Mouse (Mus musculus) intestine, postnatal 0 days (tissue): ENCODE data around the gene C130050O18Rik. TPM values are rescaled to one million over a fixed set of nuclear protein-coding genes. Genes with fewer than 3 reads are reported as not detected.

ENCODE experiments used
- ATAC-seq: fragments of 200-750 bp; cut with Nextera tagmentation; 2 replicates; pipeline ENCODE4 v1.8.0; 2017; ENCODE audit warnings: mild to moderate bottlenecking, moderate TSS enrichment, moderate library complexity
- H3K27ac ChIP-seq: fragments of 300-500 bp; sonication (generic); 2 replicates; pipeline ENCODE4 v1.5.1; 2014; ENCODE audit warnings: mild to moderate bottlenecking, low read depth, low read length, moderate library complexity
- H3K27me3 ChIP-seq: fragments of 300-500 bp; sonication (generic); replicated peaks from 2 replicates; pipeline ENCODE4 v1.6.1; 2014; ENCODE audit warnings: low read length, mixed read lengths; ENCODE audit not compliant: control insufficient read depth, insufficient read depth
- H3K36me3 ChIP-seq: fragments of 300-500 bp; sonication (generic); 2 replicates; pipeline ENCODE4 v1.6.1; 2014; ENCODE audit warnings: mild to moderate bottlenecking, moderate library complexity; ENCODE audit not compliant: control insufficient read depth, insufficient read depth
- H3K4me1 ChIP-seq: fragments of 300-500 bp; sonication (generic); replicated peaks from 2 replicates; pipeline ENCODE4 v1.6.1; 2014; ENCODE audit warnings: antibody characterized with exemption, low read length, mixed read lengths; ENCODE audit not compliant: control insufficient read depth, insufficient read depth
- H3K4me2 ChIP-seq: fragments of 300-500 bp; sonication (generic); replicated peaks from 2 replicates; pipeline ENCODE4 v1.6.1; 2014; ENCODE audit warnings: low read depth, mild to moderate bottlenecking, moderate library complexity
- H3K4me3 ChIP-seq: fragments of 300-500 bp; sonication (generic); 2 replicates; pipeline ENCODE4 v1.5.1; 2014; ENCODE audit warnings: low read depth, low read length
- H3K9ac ChIP-seq: fragments of 300-500 bp; sonication (generic); 2 replicates; pipeline ENCODE4 v1.6.1; 2014; ENCODE audit warnings: mild to moderate bottlenecking, low read depth, low read length
- H3K9me3 ChIP-seq: fragments of 300-500 bp; sonication (generic); 2 replicates; pipeline ENCODE4 v1.6.1; 2016; ENCODE audit warnings: mixed run types; ENCODE audit not compliant: control insufficient read depth
- CTCF ChIP-seq: sonication (generic); IDR thresholded peaks from 2 replicates; pipeline ENCODE4 v1.5.1; 2016; ENCODE audit warnings: low read depth, mild to moderate bottlenecking, control low read depth, antibody characterized with exemption, moderate library complexity
- WGBS: fragments of 180-500 bp; shearing (Covaris S2); extraction: QIAGEN DNeasy Blood & Tissue Kit; methylation state at CpG from one replicate; pipeline ENCODE4 v1.1.7; 2014; 5-methylcytosine and 5-hydroxymethylcytosine counted together
- polyA plus RNA-seq: library from polyadenylated mRNA; unstranded; fragments of >200 nt; fragmentation: Nextera tagmentation; extraction: Ambion mirVana; gene quantifications from 2 replicates; pipeline ENCODE4 v1.2.1, GENCODE M21; 2015

C130050O18Rik gene
- polyA plus RNA-seq, 1 experiment from 2014 or later = 0.76 TPM

DNA sequence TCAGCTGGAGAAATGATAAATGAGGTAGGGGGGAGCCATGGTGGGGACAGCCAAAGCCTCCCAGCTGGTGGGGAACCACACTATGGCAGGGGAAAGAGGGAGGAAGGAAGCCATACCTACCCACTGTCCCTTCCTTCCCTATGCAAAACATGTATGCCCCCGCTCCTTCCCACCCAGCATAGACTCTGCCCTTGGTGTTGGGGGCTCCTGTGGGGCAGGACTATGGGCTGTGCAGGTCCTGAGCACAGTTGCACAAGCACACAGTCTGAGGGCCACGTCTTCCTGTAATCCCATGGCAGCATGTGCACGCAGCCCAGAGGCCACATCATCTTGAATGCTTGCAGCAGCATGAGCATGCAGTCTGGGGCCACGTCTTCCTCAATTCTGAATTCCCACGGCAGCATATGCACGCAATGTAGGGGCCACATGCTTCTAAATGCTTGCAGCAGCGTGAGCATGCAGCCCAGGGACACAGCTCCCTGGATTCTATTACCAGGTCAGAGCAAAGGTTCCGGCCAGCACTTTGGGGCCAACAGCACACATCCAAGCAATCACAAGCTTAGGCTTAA is 1.3 kb upstream of the C130050O18Rik start:
- no peaks in the 10 kb centered on the region for H3K4me1 ChIP-seq
- H3K4me3 ChIP-seq = no peak overlapping the region
- no peak for ATAC-seq
- WGBS = 89% methylated on average over 8 of the region's 8 CpGs
- no peaks in the 10 kb centered on the region; the same call in 1 of the 2 replicates for H3K36me3 ChIP-seq
- TF ChIP-seq CTCF = no peak
- H3K9me3 ChIP-seq = no peaks in the 10 kb centered on the region
- no peak overlapping the region for H3K9ac ChIP-seq
- no peaks in the 10 kb centered on the region for H3K27me3 ChIP-seq
- no peak overlapping the region for H3K27ac ChIP-seq
- H3K4me2 ChIP-seq = no peak overlapping the region

DNA sequence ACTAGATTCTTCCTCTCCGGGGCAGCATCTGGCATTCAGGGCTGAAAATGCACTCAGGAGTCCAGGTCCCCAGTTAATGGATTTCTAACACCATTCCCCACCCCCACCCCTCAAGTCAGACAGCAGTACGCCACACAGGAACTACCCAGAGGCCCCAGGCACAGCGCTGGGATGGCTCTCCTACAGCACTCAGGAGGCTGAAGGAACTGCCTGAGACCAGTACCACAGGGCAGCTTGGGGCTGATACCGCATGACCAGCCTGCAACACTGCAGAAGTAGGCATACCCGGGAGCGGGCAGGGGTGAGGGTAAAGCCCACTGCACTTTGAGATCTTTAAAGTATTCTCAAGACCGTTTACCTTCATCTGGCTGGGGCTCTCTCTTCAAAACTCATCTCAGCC is 398 bp downstream of the C130050O18Rik start:
- H3K27ac ChIP-seq = no peak overlapping the region
- WGBS = 77% methylated on average over 7 of the region's 7 CpGs
- H3K9ac ChIP-seq = no peak overlapping the region
- no peak for ATAC-seq
- no peak overlapping the region for H3K4me2 ChIP-seq
- TF ChIP-seq CTCF = no peak
- H3K4me3 ChIP-seq = no peak overlapping the region
- 0 out of 2 replicates have a peak, but pooled peaks cover 5% of the 10 kb centered on the region for H3K4me1 ChIP-seq
- no peaks in the 10 kb centered on the region; the same call in 1 of the 2 replicates for H3K36me3 ChIP-seq
- no peaks in the 10 kb centered on the region for H3K27me3 ChIP-seq
- no peaks in the 10 kb centered on the region for H3K9me3 ChIP-seq

DNA sequence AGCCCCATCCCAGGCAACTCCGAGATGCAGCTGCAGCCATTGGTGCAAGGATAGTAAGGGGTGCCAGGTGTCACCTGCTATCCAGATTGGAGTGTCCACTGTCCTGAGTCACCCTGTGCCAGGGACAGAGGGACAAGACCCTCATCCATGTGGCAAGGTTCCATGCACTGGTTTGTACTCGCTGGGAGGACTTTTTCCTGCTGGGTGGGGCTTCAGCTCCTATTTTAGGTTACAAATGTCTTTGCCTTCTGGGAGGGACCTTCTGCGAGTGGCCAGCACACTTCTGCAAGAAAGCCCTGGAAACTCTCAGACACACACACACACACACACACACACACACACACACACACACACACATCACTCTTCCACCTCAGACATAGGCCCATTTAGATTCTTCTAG is 873 bp downstream of the C130050O18Rik start:
- WGBS = 65% methylated on average over 3 of the region's 3 CpGs
- H3K27ac ChIP-seq = no peak overlapping the region

DNA sequence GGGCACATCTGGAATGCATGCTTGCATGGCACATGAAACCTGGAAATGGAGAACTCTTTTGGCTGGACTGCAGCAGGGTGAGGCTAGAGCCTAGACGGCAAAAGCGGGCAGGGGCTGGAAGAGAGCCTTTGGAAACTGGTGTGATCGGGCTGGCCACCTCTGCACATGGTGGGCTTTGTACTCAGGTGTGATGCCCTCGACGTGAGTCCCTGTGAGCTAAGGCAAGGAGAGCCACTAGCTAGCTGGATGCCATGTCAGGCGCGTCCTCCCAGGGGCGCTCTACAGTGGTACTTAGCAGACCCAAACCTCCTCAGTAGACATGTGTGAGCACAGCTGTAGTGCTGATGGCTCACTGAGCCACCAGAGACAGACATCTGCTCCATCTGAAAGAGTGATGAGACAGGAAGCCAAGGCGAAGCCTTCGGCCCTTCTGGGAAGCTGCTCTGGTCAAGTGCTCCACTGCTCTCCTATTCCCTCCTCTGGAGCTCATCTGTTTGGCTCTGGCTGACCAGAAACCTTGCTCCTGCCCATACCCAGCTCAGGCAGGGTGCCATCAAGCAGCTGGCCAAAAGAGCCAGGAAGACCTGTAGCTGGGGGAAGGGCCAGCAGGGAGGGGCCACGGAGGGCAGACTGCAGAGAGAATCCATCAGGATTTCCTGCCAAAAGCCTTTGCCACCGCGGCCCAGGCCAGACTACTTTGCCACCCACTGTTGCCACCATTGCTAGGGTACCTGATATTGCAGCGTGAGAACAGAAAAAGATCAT is 2.2 kb downstream of the C130050O18Rik start:
- Histone ChIP-seq H3K27ac (no peak overlapping the region), H3K4me2 (no peak overlapping the region), H3K27me3 (no peaks in the 10 kb centered on the region), H3K4me3 (no peak overlapping the region), H3K36me3 (no peaks in the 10 kb centered on the region; the same call in 1 of the 2 replicates), H3K4me1 (0 out of 2 replicates have a peak, but pooled peaks cover 5% of the 10 kb centered on the region), H3K9ac (no peak overlapping the region), H3K9me3 (no peaks in the 10 kb centered on the region)
- no peak for ATAC-seq
- TF ChIP-seq CTCF = no peak
- WGBS = 88% methylated on average over 14 of the region's 14 CpGs

More for the DNA sequence above, 873 bp downstream of the C130050O18Rik start:
- no peak for ATAC-seq
- Histone ChIP-seq H3K9me3 (no peaks in the 10 kb centered on the region), H3K9ac (no peak overlapping the region), H3K27me3 (no peaks in the 10 kb centered on the region), H3K36me3 (no peaks in the 10 kb centered on the region; the same call in 1 of the 2 replicates), H3K4me2 (no peak overlapping the region), H3K4me1 (0 out of 2 replicates have a peak, but pooled peaks cover 5% of the 10 kb centered on the region), H3K4me3 (no peak overlapping the region)
- TF ChIP-seq CTCF = no peak

DNA sequence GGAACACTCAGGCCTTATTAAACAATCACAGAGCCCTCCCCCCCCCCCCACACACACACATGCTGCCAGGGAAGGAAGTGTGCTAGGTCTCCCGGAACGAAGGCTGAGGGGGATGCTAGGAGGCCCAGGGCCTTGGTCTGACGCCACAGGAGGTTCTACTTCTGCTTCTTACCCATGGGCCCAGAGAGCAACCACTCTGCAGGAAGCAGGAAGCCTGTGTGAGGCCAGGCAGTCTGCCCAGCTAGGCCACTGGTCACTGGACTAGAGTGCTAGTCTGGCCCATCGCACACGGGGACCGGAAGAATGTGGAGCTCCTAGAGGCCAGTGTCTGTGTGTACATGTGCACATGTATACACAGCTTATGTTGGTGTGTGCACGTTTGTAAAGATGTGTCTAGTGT is 3.4 kb downstream of the C130050O18Rik start:
- no peaks in the 10 kb centered on the region for H3K9me3 ChIP-seq
- no peak for TF ChIP-seq CTCF
- no peak overlapping the region for H3K27ac ChIP-seq
- H3K36me3 ChIP-seq = no peaks in the 10 kb centered on the region
- no peak overlapping the region for H3K4me3 ChIP-seq
- no peak overlapping the region for H3K4me2 ChIP-seq
- 82% methylated on average over 7 of the region's 7 CpGs for WGBS
- H3K9ac ChIP-seq = no peak overlapping the region
- H3K27me3 ChIP-seq = no peaks in the 10 kb centered on the region
- no peak for ATAC-seq
- H3K4me1 ChIP-seq = 0 out of 2 replicates have a peak, but pooled peaks cover 5% of the 10 kb centered on the region

DNA sequence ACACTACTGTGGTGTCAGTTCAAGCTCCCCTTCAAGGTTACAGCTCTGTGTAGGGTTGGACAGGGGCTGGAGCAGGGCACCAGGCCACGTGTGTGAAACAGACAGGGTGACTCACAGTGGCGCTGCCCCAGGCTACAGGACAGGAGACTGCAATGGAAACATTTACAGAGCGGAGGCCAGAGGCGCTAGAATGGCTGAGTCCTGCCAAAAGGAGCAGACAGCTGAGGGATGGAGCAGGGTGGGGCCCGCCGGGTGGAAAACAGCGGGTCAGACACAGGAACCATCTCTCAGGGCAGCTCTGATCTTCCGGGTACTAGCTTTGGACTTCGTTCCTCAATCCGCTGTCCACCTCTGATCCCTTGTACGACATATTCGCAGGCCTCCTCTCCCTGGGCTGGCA is 4.3 kb downstream of the C130050O18Rik start:
- Histone ChIP-seq H3K36me3 (no peaks in the 10 kb centered on the region), H3K27me3 (no peaks in the 10 kb centered on the region), H3K9ac (no peak overlapping the region), H3K27ac (no peak overlapping the region; the same call in 1 of the 2 replicates), H3K4me2 (0 out of 2 replicates have a peak overlapping the region, but pooled peaks have one; percentile 9), H3K4me1 (0 out of 2 replicates have a peak, but pooled peaks cover 8% of the 10 kb centered on the region), H3K4me3 (no peak overlapping the region), H3K9me3 (no peaks in the 10 kb centered on the region)
- 27% methylated on average over 12 of the region's 12 CpGs for WGBS
- TF ChIP-seq CTCF = peak; percentile 15; the same call in 1 of the 2 replicates
- peak; percentile 61 for ATAC-seq
